Mouse (Mus musculus): ENCODE results near the gene Smarcd2. TPM values are rescaled to one million over a fixed set of nuclear protein-coding genes. Genes with fewer than 3 reads are reported as not detected.

The Smarcd2 gene
- polyA plus RNA-seq, 1 experiment from 2014 or later = 27.2 TPM

DNA sequence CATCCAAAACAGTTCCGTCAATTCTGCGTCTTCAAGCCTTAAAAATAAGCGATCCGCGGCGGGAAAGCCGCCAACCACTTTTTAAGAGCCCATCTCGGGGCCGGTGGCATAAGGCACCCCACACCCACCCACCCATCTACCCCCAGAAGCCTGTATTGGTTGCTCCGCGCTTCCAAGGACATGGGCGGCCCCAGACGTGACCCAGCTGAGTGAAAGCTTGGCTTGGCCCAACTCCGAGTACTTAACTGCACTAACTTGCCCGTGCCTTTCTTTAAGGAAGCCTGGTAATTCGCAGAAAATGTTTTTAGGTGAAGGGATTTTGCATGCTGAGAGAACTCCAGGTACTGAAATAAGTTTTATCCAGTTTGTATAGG, 526 bp upstream of the Smarcd2 start:
- WGBS = 20% methylated on average over 16 of the region's 16 CpGs
- no peaks in the 10 kb centered on the region for H3K9me3 ChIP-seq (ENCODE audit: control insufficient read depth, low read length)
- H3K4me3 ChIP-seq (ENCODE audit: low read depth, low read length) = peak overlapping the region; percentile 96
- H3K27me3 ChIP-seq (ENCODE audit: control insufficient read depth, insufficient read depth, low read length) = no peaks in the 10 kb centered on the region; the same call in 1 of the 2 replicates
- peak overlapping the region; percentile 59 for H3K4me2 ChIP-seq (ENCODE audit: low read depth, low read length, severe bottlenecking)
- H3K9ac ChIP-seq (ENCODE audit: low read length) = peak overlapping the region; percentile 52
- H3K27ac ChIP-seq (ENCODE audit: low read depth, low read length) = peak overlapping the region; percentile 71; the same call in 1 of the 2 replicates
- no peak for DNase-seq (ENCODE audit: low spot score)
- peaks cover 8% of the 10 kb centered on the region for H3K4me1 ChIP-seq (replicated peaks; ENCODE audit: control insufficient read depth, insufficient read depth, low read length)
- H3K36me3 ChIP-seq (ENCODE audit: control insufficient read depth, insufficient read depth, low read length) = no peaks in the 10 kb centered on the region
- peak; percentile 35 for ATAC-seq (replicated peaks; ENCODE audit: low FRiP score)

DNA sequence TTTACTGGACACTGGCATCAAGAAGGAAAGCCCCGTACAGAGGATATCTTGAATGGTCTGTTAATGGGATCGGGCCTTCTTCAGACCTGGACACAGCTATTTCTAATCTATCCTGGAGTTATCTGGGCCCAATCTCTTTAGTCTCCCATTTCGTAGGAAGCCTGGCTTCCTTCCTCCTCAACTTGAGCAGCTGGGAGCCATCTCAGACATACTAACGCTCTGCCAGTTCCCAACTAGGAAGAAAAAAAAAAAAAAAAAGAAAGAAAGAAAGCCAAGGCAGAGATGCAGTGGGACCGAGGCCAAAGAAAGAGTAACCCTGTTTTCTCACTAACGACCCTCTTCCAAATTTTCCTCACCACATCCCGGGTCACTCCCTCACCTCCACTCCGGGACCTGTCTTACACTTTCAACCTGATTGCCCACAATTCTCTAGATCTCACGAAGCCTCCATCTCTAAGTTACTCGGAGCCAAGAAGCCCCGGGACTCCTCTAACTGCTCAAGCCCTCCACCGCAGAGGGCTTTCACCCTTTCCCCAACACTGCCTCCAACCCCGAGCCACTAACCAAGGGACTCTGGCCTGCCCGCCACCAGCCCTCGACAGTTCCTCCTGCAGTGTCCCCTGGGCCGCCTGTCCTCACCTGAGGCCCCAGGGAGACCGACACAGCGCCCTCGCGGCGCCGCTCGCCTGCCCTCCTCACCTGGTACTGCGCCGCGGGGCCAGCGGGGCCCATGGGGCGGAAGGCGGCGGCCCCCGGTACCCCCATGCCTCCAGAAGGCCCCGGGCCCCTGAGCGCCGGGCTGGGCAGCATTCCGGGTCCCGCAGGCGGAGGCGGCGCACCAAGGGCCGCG, 753 bp downstream of the Smarcd2 start:
- peak; percentile 75 for DNase-seq (ENCODE audit: low spot score)
- Histone ChIP-seq H3K36me3 (ENCODE audit: control insufficient read depth, insufficient read depth, low read length) (no peaks in the 10 kb centered on the region; the same call in 1 of the 2 replicates), H3K4me2 (ENCODE audit: low read depth, low read length, severe bottlenecking) (peak overlapping the region; percentile 59), H3K27me3 (ENCODE audit: control insufficient read depth, insufficient read depth, low read length) (no peaks in the 10 kb centered on the region; the same call in 1 of the 2 replicates), H3K9me3 (ENCODE audit: control insufficient read depth, low read length) (no peaks in the 10 kb centered on the region), H3K4me3 (ENCODE audit: low read depth, low read length) (peak overlapping the region; percentile 96), H3K27ac (ENCODE audit: low read depth, low read length) (peak overlapping the region; percentile 78), H3K9ac (ENCODE audit: low read length) (peak overlapping the region; percentile 94), H3K4me1 (replicated peaks; ENCODE audit: control insufficient read depth, insufficient read depth, low read length) (peaks cover 9% of the 10 kb centered on the region)
- ATAC-seq (replicated peaks; ENCODE audit: low FRiP score) = no peak; the same call in 1 of the 2 replicates
- WGBS = 3% methylated on average over 41 of the region's 41 CpGs

DNA sequence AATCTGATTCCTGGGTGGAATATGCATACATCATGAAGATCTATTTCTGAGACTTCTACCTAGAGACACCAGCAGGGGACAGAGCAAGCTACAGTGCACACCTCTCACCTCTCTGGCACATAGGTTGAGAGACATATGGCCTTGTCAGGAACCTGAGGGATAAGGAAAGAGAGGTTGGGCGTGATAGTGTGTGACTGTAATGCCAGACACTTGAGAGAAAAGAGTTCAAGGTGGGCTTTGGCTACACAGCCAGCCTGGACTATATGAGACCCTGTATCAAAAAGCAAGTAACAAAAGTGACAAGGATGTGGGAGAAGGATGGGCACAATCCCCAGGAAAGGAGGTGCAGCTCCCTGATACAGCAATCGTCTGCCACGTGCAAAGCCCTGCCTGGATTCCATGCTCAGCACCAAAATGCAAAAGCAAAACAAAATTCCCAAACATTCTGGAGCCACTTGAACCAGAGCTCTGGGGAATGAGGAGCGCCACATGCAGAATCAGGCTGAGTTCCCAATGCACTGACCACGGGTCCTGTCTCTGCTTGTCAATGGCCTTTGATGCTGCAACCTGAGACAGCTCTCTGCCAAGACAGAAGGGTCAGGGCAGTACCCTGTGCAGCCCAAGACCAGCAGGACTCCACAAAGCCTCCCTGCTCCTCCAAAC, 1.5 kb downstream of the Smarcd2 start:
- no peaks in the 10 kb centered on the region for H3K9me3 ChIP-seq (ENCODE audit: control insufficient read depth, low read length)
- peak overlapping the region; percentile 96 for H3K4me3 ChIP-seq (ENCODE audit: low read depth, low read length)
- no peak overlapping the region for H3K27ac ChIP-seq (ENCODE audit: low read depth, low read length)
- no peaks in the 10 kb centered on the region for H3K27me3 ChIP-seq (ENCODE audit: control insufficient read depth, insufficient read depth, low read length)
- H3K4me2 ChIP-seq (ENCODE audit: low read depth, low read length, severe bottlenecking) = peak overlapping the region; percentile 59
- H3K9ac ChIP-seq (ENCODE audit: low read length) = peak overlapping the region; percentile 94
- no peak for ATAC-seq (replicated peaks; ENCODE audit: low FRiP score)
- peaks cover 9% of the 10 kb centered on the region for H3K4me1 ChIP-seq (replicated peaks; ENCODE audit: control insufficient read depth, insufficient read depth, low read length)
- DNase-seq (ENCODE audit: low spot score) = no peak
- H3K36me3 ChIP-seq (ENCODE audit: control insufficient read depth, insufficient read depth, low read length) = no peaks in the 10 kb centered on the region; the same call in 1 of the 2 replicates
- 58% methylated on average over 5 of the region's 5 CpGs for WGBS

DNA sequence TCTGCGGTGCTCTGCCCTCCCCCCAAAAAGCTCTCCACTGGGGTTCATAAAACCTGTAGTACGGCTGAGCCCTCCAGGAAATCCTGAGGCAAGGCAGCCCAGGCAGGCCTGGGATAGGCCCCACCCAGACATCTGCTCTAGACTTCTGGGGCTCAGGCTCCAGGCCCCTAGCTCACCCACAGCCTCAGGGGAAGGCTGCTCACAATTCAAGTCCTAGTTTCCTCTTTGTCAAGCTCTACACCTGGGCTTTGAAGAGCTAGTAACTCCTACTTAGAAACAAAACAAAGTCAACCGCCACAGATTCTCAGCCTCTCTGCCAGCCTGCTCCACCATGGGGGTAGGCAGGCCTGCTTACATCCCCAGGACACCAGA, 3.7 kb downstream of the Smarcd2 start:
- no peaks in the 10 kb centered on the region for H3K9me3 ChIP-seq (ENCODE audit: control insufficient read depth, low read length)
- H3K9ac ChIP-seq (ENCODE audit: low read length) = peak overlapping the region; percentile 23; the same call in 1 of the 2 replicates
- ATAC-seq (replicated peaks; ENCODE audit: low FRiP score) = no peak
- H3K4me1 ChIP-seq (replicated peaks; ENCODE audit: control insufficient read depth, insufficient read depth, low read length) = peaks cover 9% of the 10 kb centered on the region
- no peak overlapping the region for H3K4me3 ChIP-seq (ENCODE audit: low read depth, low read length)
- H3K4me2 ChIP-seq (ENCODE audit: low read depth, low read length, severe bottlenecking) = no peak overlapping the region
- H3K27ac ChIP-seq (ENCODE audit: low read depth, low read length) = peak overlapping the region; percentile 53
- 83% methylated on average over 3 of the region's 3 CpGs for WGBS
- peaks cover 12% of the 10 kb centered on the region; the same call in 1 of the 2 replicates for H3K36me3 ChIP-seq (ENCODE audit: control insufficient read depth, insufficient read depth, low read length)
- DNase-seq (ENCODE audit: low spot score) = no peak
- H3K27me3 ChIP-seq (ENCODE audit: control insufficient read depth, insufficient read depth, low read length) = no peaks in the 10 kb centered on the region

DNA sequence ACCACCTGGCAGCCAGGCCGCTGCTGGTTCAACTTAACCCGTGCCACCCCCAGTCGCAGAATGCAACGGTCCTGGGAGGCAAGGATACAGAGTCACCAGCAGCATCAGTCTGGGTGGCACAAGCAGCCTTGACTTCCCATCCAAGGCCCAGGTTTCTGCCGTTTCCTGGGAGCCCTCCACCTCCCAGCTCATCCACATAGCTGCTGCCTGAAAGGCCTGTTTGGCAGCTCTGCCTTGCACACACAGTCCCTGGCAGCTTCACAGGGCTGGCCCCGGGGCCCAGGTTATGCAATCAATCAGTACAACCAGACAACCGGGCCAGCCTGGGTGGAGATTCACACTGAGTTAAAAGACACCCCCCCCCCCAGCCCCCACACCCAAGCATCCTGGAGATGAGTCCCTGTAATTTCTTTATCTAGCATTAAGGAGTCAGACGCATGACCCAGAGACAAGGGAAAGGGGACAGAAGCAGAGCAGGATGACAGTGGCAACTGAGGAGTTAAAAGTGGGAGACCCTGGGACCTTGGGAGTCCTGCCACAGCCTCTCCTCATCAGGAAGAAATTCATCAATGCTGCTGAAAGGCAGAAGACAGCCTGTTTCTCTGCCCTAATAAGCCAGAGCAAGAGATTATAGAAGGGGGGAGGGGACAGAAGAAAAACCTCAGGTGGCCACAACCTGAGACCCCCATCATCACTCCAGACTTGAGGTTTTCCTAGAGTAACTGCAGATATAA, 4.3 kb downstream of the Smarcd2 start:
- WGBS = 84% methylated on average over 8 of the region's 8 CpGs
- Histone ChIP-seq H3K4me3 (ENCODE audit: low read depth, low read length) (no peak overlapping the region), H3K9me3 (ENCODE audit: control insufficient read depth, low read length) (no peaks in the 10 kb centered on the region), H3K27ac (ENCODE audit: low read depth, low read length) (peak overlapping the region; percentile 66), H3K27me3 (ENCODE audit: control insufficient read depth, insufficient read depth, low read length) (no peaks in the 10 kb centered on the region), H3K9ac (ENCODE audit: low read length) (peak overlapping the region; percentile 39), H3K4me1 (replicated peaks; ENCODE audit: control insufficient read depth, insufficient read depth, low read length) (peaks cover 9% of the 10 kb centered on the region), H3K36me3 (ENCODE audit: control insufficient read depth, insufficient read depth, low read length) (peaks cover 17% of the 10 kb centered on the region; the same call in 1 of the 2 replicates), H3K4me2 (ENCODE audit: low read depth, low read length, severe bottlenecking) (no peak overlapping the region)
- ATAC-seq (replicated peaks; ENCODE audit: low FRiP score) (no peak), DNase-seq (ENCODE audit: low spot score) (no peak)

DNA sequence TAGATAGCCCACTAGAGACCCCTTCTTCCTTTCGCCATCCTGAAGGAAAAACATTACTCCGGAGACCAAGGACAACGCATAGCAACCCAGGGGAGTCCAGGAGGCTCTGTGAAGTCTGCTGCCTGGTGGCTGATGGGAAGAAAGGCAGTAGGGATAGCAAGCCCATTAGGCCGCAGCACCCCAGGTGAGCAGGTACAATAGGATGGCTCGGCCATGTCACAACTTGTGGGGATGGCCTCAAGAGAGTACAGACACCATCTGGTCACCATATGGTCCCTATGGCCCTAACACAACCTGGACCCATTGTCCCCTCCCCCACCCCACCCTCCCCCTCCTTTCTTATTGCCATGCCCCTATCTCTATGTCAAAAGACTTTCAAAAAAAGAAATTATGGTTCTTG, 4.9 kb downstream of the Smarcd2 start:
- Histone ChIP-seq H3K27me3 (ENCODE audit: control insufficient read depth, insufficient read depth, low read length) (no peaks in the 10 kb centered on the region), H3K4me1 (replicated peaks; ENCODE audit: control insufficient read depth, insufficient read depth, low read length) (peaks cover 9% of the 10 kb centered on the region), H3K4me2 (ENCODE audit: low read depth, low read length, severe bottlenecking) (no peak overlapping the region), H3K9ac (ENCODE audit: low read length) (no peak overlapping the region), H3K4me3 (ENCODE audit: low read depth, low read length) (no peak overlapping the region), H3K36me3 (ENCODE audit: control insufficient read depth, insufficient read depth, low read length) (peaks cover 20% of the 10 kb centered on the region; the same call in 1 of the 2 replicates), H3K9me3 (ENCODE audit: control insufficient read depth, low read length) (no peaks in the 10 kb centered on the region), H3K27ac (ENCODE audit: low read depth, low read length) (peak overlapping the region; percentile 66; the same call in 1 of the 2 replicates)
- 78% methylated on average over 5 of the region's 5 CpGs for WGBS
- ATAC-seq (replicated peaks; ENCODE audit: low FRiP score) (no peak), DNase-seq (ENCODE audit: low spot score) (no peak)

DNA sequence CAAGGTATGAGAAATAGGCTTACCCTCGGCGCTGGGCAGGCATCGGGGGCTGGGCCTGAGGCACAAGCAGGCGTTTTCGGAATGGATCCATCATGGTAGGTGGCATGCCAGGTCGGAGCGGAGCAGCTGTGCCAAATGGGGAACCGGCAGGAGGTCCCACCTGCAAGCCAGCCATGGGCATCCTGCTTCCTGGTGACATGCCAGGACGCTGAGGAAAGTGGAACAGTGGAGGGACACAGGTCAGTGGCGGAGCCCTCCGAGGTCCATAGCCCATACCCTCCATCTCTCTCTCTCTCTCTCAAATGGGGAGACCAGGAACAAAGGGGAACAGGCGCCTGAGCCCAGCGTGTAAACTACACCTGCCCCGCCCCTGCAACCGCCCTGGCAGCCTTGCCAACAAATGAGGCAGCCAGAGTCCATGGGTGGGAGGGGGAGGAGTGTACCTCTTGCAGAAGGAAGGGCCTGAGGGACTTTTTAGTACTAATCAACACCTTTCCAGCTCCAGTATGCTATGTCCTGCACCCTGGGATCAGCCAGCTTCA, 5.4 kb downstream of the Smarcd2 start:
- Histone ChIP-seq H3K27ac (ENCODE audit: low read depth, low read length) (peak overlapping the region; percentile 4; the same call in 1 of the 2 replicates), H3K4me2 (ENCODE audit: low read depth, low read length, severe bottlenecking) (no peak overlapping the region), H3K9me3 (ENCODE audit: control insufficient read depth, low read length) (no peaks in the 10 kb centered on the region), H3K4me3 (ENCODE audit: low read depth, low read length) (no peak overlapping the region), H3K9ac (ENCODE audit: low read length) (no peak overlapping the region), H3K27me3 (ENCODE audit: control insufficient read depth, insufficient read depth, low read length) (no peaks in the 10 kb centered on the region), H3K4me1 (replicated peaks; ENCODE audit: control insufficient read depth, insufficient read depth, low read length) (peaks cover 9% of the 10 kb centered on the region), H3K36me3 (ENCODE audit: control insufficient read depth, insufficient read depth, low read length) (peaks cover 25% of the 10 kb centered on the region; the same call in 1 of the 2 replicates)
- DNase-seq (ENCODE audit: low spot score) (no peak), ATAC-seq (replicated peaks; ENCODE audit: low FRiP score) (no peak)
- 85% methylated on average over 15 of the region's 15 CpGs for WGBS

DNA sequence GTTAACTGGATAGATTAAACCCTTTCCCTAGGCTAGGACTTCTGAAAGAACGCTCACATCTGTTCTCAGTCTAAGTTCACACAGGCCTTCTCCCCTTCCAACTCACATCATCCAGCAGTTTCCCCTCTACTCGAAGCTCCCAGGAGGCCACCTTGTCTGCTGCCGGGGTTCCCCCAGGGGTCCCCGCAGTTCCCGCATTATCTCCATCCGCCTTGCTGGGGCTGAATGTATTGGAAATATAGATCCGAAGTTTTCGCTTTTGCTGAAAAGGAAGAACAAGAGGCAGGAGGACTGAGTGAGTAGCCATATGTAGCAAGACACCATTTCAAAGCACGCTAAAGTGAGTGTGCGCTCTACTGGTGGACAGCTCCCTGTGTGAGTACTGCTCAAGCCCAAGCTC, 6.3 kb downstream of the Smarcd2 start:
- no peaks in the 10 kb centered on the region for H3K27me3 ChIP-seq (ENCODE audit: control insufficient read depth, insufficient read depth, low read length)
- no peak overlapping the region for H3K4me3 ChIP-seq (ENCODE audit: low read depth, low read length)
- H3K4me1 ChIP-seq (replicated peaks; ENCODE audit: control insufficient read depth, insufficient read depth, low read length) = peaks cover 7% of the 10 kb centered on the region
- no peaks in the 10 kb centered on the region for H3K9me3 ChIP-seq (ENCODE audit: control insufficient read depth, low read length)
- DNase-seq (ENCODE audit: low spot score) = no peak
- H3K36me3 ChIP-seq (ENCODE audit: control insufficient read depth, insufficient read depth, low read length) = peaks cover 29% of the 10 kb centered on the region; the same call in 1 of the 2 replicates
- no peak overlapping the region for H3K9ac ChIP-seq (ENCODE audit: low read length)
- ATAC-seq (replicated peaks; ENCODE audit: low FRiP score) = no peak
- 92% methylated on average over 10 of the region's 10 CpGs for WGBS
- no peak overlapping the region for H3K4me2 ChIP-seq (ENCODE audit: low read depth, low read length, severe bottlenecking)
- no peak overlapping the region for H3K27ac ChIP-seq (ENCODE audit: low read depth, low read length)

All from forebrain, embryonic 11.5 days (tissue).